Mouse (Mus musculus) regulatory T cell (primary cell): ENCODE results near the gene Crim1.

ENCODE experiments used
- in situ Hi-C: fragments of 300-600 bp; cut with MboI, MseI; formaldehyde crosslinking; loops from one replicate; pipeline ENCODE4 v1.15.1; 2025; ENCODE audit warnings: high pct_unique_total_duplicates

The Crim1 gene

GRCm38 (mm10) chr17:78415255-78415654, 215.2 kb downstream of the Crim1 start:
- in situ Hi-C loops, result no loop called here

- in situ Hi-C loops, result no loop called here
Measured at GRCm38 (mm10) chr17:78417381-78418281, 217.6 kb downstream of the Crim1 start, which contains the start of gene Fez2. Gene Fez2 (minus strand): TSS chr17:78418152.

GRCm38 (mm10) chr17:78419216-78419615, 219.2 kb downstream of the Crim1 start:
- in situ Hi-C loops, result no loop called here

GRCm38 (mm10) chr17:78425026-78425425, 225.0 kb downstream of the Crim1 start:
- in situ Hi-C loops, result no loop called here
